Mouse (Mus musculus) gastrocnemius, postnatal 10 days (tissue): ENCODE measurements around the gene Fbn1. TPM values are rescaled to one million over a fixed set of nuclear protein-coding genes. Genes with fewer than 3 reads are reported as not detected.

Source experiments
- DNase-seq: peaks from one replicate; pipeline ENCODE4 v3.0.0; 2021; ENCODE audit warnings: mixed read lengths
- total RNA-seq, 2 experiments: library from RNA; stranded (reverse); gene quantifications; 2 replicates each; pipeline ENCODE4 v1.2.3; 2021

Fbn1 gene
- total RNA-seq, 2 experiments from 2014 or later = 212 to 274 TPM

- no peak for DNase-seq
Observed at GRCm38 (mm10) chr2:125501526-125501925, 6.3 kb downstream of the Fbn1 start.

GRCm38 (mm10) chr2:125498216-125498615, 9.6 kb downstream of the Fbn1 start:
- no peak for DNase-seq

GRCm38 (mm10) chr2:125496696-125497095, 11.1 kb downstream of the Fbn1 start:
- no peak for DNase-seq

GRCm38 (mm10) chr2:125494831-125495812, 12.7 kb downstream of the Fbn1 start:
- no peak for DNase-seq

GRCm38 (mm10) chr2:125494291-125494690, 13.5 kb downstream of the Fbn1 start:
- DNase-seq = no peak

GRCm38 (mm10) chr2:125492050-125492900, 15.5 kb downstream of the Fbn1 start:
- DNase-seq = no peak

GRCm38 (mm10) chr2:125489979-125490378, 17.8 kb downstream of the Fbn1 start:
- DNase-seq = no peak

GRCm38 (mm10) chr2:125484910-125485309, 22.9 kb downstream of the Fbn1 start:
- no peak for DNase-seq

GRCm38 (mm10) chr2:125484164-125484563, 23.6 kb downstream of the Fbn1 start:
- no peak for DNase-seq

- no peak for DNase-seq
Observed at GRCm38 (mm10) chr2:125481531-125482317, 26.1 kb downstream of the Fbn1 start.

GRCm38 (mm10) chr2:125481116-125481515, 26.7 kb downstream of the Fbn1 start:
- no peak for DNase-seq

- DNase-seq = no peak
Observed at GRCm38 (mm10) chr2:125480057-125480456, 27.7 kb downstream of the Fbn1 start.

- no peak for DNase-seq
Observed at GRCm38 (mm10) chr2:125478705-125479104, 29.1 kb downstream of the Fbn1 start.

GRCm38 (mm10) chr2:125477367-125477766, 30.4 kb downstream of the Fbn1 start:
- DNase-seq = no peak

GRCm38 (mm10) chr2:125476231-125476630, 31.6 kb downstream of the Fbn1 start:
- no peak for DNase-seq

- DNase-seq = no peak
Observed at GRCm38 (mm10) chr2:125474690-125475089, 33.1 kb downstream of the Fbn1 start.

- no peak for DNase-seq
Observed at GRCm38 (mm10) chr2:125473228-125473627, 34.6 kb downstream of the Fbn1 start.

- DNase-seq = no peak
Observed at GRCm38 (mm10) chr2:125471721-125472120, 36.1 kb downstream of the Fbn1 start.

- peak; percentile 31 for DNase-seq
Observed at GRCm38 (mm10) chr2:125470553-125471295, 37.1 kb downstream of the Fbn1 start.

- DNase-seq = no peak
Observed at GRCm38 (mm10) chr2:125464036-125464435, 43.8 kb downstream of the Fbn1 start.

- DNase-seq = no peak
Observed at GRCm38 (mm10) chr2:125459087-125459486, 48.7 kb downstream of the Fbn1 start.
